Mouse (Mus musculus): ENCODE measurements around the gene Ahcyl2.
"Not testable (repeated sequence)": the region's sequence is repeated elsewhere in the genome, so short reads cannot be mapped to it uniquely, and the experiment has no call there.

The Ahcyl2 gene

DNA sequence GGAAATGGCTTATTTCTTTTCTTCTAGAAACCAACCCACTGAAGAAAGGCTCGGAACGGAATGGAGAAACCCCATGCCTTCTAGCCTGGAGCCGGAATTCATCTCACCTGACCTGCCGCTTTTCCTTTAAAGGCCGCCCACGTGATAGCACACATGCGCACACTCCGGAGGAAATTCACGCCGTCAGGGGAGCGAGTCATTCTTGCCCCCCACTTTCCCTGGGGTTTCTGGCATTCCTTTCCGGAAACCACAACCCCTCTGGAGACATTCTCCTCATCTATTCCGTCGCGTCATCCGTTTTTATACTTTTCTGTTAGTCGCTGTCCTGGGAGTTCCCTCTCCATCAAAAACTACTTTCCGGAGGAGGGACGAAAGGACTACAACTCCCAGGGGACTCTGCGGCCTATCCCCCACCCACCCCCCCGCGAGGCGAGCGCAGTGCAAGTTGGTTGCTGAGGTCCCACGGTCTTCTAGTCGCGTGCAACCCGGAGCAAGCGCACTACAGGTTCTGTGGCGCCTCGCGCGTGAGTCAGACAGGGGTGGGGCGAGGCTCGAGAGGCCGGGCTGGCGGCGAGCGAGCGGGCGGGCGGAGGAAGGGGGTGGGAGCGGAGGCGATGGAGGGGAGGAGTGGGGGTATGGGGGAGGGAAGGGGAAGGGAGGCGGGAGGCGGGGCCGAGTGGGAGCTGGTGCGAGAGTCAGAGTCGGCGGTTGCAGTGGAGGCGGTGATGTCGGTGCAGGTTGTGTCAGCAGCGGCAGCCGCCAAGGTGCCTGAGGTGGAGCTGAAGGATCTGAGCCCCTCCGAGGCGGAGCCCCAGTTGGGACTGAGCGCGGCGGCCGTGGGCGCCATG, at the start of gene Ahcyl2:
Gene Ahcyl2, plus strand, starts transcription at position 199 of the 848 bp plus-strand sequence.
- DNase-seq = peak; percentile 99

DNA sequence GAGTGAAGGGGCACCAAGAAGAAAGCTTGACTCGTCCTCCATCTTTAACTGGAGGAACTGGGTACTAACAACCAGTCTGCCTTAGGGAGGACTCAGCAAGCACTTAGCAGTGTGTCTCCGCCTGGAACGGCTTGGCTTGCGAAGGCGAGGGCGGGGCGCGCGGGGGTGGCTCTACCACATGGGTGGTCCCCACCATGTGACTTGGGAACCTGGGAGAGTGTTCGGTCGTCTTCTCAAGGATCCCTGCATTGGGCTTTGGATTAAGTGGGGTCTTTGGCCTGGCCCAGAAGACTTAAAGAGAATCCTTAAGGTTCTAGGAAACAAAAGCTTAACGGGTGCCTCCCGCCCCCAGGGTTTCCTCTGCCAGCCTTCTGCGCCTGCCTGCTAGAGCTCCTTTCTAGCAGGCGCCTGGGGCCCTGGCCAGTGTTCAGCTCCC, 48.9 kb upstream of the Ahcyl2 start:
- DNase-seq = peak; percentile 79

- no peak for DNase-seq
Measured at GRCm38 (mm10) chr6:29721890-29722289, 45.9 kb upstream of the Ahcyl2 start.

- DNase-seq = no peak
Measured at GRCm38 (mm10) chr6:29726576-29727200, 41.1 kb upstream of the Ahcyl2 start.

- no peak for DNase-seq
Measured at GRCm38 (mm10) chr6:29728035-29728434, 39.8 kb upstream of the Ahcyl2 start.

DNA sequence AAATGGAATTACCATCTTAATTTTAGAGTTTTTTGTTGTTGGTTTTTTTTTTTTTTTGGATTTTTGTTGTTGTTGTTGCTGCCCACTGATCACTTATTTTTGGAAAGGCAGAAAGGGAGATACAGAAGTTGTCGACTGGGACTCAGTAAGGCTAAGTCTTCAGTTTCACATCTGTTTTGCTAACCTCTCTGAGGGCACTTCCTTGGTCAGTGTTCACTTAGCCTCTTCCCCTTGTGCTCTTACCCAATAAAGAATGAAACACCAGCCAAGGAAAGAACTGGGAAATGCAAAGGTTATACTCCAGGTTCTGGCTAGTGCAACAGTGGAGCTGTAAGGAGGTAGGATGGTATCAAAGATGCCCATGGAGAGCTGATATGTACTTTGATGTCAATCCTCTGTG, 38.3 kb upstream of the Ahcyl2 start:
- DNase-seq = no peak

DNA sequence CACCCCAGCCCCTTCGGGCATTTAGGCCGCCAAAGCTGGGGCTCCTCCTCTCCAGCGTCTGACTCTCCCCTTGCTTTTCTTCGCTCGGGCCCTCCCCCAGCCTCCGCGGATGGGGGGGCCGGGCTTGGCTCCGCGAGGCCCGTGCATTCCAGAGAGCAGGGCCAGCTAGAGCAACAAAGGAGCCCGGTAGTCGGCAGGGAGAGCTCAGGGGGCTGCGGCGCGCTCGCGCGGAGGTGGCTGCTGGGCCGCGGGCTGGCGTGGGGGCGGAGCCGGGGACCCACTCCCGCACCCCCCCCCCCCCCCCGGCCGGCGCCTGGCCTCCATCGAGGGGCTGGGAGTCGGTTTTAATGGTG, 32.5 kb upstream of the Ahcyl2 start, which contains the start of gene Smo:
Gene Smo, plus strand, starts transcription at position 168 of the 353 bp plus-strand sequence.
- peak; percentile 93 for DNase-seq

DNA sequence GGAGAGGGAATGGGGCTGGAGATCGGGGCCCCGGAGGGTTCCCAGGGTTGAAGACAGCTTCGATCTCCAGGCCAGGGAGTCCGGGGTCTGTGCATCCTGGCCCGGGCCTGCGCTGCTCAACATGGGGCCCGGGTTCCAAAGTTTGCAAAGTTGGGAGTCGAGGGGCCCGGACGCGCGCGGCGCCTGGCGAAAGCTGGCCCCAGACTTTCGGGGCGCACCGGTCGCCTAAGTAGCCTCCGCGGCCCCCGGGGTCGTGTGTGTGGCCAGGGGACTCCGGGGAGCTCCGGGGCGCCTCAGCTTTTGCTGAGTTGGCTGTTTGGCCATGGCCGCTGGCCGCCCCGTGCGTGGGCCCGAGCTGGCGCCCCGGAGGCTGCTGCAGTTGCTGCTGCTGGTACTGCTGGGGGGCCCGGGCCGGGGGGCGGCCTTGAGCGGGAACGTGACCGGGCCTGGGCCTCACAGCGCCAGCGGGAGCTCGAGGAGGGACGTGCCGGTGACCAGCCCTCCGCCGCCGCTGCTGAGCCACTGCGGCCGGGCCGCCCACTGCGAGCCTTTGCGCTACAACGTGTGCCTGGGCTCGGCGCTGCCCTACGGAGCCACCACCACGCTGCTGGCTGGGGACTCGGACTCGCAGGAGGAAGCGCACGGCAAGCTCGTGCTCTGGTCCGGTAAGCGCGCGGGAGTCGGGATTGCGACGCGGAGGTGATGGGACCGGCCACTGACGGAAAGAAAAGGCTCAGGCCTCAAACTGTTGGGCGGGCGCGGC, 31.9 kb upstream of the Ahcyl2 start:
- DNase-seq = peak; percentile 77

GRCm38 (mm10) chr6:29736610-29737458, 31.0 kb upstream of the Ahcyl2 start:
- DNase-seq = no peak

DNA sequence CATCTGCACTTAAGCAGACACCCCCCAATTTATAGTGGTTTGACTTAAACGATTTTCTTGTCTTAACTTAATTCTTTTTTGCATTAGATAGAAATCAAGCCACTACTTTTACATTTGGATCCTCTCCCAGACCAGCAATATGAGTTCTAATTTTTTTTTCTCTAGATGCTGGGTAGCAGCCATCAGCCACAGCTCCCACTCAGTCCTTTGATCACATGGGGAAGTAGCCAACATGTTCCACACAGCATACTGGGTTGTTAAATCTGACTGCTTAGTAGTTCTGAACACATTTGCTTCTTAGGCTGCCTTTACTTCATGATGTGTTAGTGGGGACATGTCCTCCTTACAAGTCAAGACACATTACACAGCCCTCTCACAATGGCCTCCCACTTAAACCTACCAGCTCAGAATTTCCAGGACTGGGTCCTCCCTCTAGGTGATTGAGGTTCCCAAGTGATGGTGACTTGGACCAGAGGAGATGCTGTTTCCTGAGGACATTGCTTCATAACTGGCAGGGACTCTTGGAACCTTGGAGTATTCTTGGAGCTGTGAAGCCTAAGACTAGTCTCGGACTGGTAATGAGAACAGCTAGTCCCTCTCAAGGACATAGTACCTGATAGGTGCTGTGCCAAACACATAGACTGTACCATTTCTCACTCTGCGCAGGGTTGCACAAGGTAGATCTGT, 16.2 kb upstream of the Ahcyl2 start:
- no peak for DNase-seq

- DNase-seq = no peak
Measured at GRCm38 (mm10) chr6:29753336-29753735, 14.5 kb upstream of the Ahcyl2 start.

- no peak for DNase-seq
Measured at GRCm38 (mm10) chr6:29756001-29756400, 11.8 kb upstream of the Ahcyl2 start.

- DNase-seq = no peak
Measured at GRCm38 (mm10) chr6:29756476-29756875, 11.3 kb upstream of the Ahcyl2 start.

DNA sequence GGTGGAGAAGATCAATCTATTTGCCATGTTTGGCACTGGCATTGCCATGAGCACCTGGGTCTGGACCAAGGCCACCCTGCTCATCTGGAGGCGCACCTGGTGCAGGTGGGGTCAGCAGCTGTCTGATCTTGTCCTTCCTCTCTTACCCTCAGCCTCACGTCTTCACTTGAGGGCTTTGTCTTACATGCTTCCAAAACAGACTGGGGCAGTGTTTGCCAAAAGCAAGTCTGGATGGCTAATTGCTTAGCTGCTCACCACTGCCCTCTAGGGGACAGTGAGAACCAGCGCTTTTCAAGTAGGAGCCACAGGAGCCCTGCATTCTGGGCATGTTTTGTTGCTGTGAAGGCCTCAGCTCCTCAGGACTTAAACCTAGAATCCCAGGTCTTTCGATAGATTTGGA, 9.4 kb upstream of the Ahcyl2 start:
- peak; percentile 90 for DNase-seq

DNA sequence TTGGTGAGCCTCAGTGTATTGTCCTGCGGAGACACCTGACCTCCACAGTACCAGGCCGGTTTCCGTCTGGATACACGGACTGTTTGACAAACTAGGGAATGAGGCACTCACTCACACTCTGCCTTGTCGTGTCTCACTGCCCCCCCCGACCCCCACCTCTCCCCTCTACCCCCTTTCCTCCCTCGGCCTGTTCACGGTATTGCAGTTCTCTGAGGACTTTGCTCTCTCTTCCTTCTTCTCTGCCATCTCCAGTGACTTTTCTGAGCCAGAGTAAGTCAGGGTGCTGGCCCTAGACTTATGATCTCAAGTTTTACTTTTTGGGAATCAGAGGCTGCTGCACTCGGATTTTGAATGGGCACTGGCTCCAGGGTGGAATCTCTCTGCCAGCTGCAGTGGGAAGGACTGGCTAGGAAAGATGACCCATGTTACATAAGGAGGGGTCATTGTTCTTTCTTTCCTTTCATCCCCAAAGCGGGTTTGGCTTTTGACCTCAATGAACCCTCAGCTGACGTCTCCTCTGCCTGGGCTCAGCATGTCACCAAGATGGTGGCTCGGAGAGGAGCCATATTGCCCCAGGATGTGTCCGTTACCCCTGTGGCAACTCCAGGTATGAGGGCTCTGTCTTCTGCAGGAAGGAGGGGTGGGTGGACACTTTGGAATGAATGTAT, 8.7 kb upstream of the Ahcyl2 start:
- DNase-seq = no peak

DNA sequence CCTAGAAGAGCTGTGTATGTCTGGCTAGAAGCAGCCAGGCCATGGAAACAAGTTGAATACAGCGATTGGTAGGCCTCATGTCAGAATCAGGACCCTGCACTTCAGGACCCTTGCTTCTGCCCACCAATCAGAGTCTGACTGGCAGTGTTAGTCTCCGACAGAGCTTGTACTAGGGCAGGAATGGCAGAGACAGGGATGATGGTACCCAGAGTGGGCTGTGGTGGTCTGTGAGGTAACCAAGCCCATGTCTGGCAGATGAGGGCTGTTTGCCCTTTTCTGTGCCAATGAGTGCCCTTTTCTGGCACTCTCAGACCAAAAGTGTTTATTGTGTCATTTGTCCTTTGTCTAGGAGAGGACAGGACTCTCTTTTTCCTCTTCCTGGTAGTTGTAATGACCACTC, 7.4 kb upstream of the Ahcyl2 start:
- DNase-seq = not testable (repeated sequence)

- no peak for DNase-seq
Measured at GRCm38 (mm10) chr6:29761282-29761681, 6.5 kb upstream of the Ahcyl2 start.

GRCm38 (mm10) chr6:29762524-29762923, 5.3 kb upstream of the Ahcyl2 start:
- DNase-seq = peak; percentile 60

- DNase-seq = no peak
Measured at GRCm38 (mm10) chr6:29766874-29767273, 937 bp upstream of the Ahcyl2 start.

DNA sequence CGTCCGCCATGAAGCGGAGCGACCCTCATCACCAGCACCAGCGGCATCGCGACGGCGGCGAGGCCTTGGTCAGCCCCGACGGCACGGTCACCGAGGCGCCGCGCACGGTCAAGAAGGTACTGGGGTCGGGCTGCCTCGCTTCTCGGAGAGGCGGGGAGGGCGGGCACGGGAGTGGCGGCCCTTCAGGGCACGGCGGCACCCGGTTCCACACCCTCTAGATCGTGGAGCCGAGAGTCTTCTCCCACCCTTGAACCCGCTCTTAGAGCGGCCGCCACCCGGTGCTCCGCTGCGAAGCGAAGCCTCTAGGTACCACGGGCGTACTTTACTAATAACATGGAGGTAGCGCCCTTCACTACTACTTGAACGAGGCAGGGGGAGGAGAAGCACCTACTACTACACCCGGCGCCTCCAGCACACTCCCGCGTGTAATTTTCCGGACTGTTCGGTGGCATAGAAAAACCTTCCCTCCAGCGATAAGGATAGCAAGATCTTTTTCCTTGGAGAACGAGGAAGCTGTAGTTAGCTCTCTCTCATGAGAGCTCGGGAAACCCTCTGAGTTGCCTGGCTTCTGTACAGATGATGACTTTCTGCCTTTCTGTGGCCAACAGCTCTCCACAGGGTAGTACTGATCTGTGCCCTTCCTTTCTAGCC, 1.1 kb downstream of the Ahcyl2 start:
- DNase-seq = peak; percentile 45

Data from retina, postnatal 1 day (tissue).